11 mouse cellular contexts compared by ENCODE assay signal in the genomic region with DNA sequence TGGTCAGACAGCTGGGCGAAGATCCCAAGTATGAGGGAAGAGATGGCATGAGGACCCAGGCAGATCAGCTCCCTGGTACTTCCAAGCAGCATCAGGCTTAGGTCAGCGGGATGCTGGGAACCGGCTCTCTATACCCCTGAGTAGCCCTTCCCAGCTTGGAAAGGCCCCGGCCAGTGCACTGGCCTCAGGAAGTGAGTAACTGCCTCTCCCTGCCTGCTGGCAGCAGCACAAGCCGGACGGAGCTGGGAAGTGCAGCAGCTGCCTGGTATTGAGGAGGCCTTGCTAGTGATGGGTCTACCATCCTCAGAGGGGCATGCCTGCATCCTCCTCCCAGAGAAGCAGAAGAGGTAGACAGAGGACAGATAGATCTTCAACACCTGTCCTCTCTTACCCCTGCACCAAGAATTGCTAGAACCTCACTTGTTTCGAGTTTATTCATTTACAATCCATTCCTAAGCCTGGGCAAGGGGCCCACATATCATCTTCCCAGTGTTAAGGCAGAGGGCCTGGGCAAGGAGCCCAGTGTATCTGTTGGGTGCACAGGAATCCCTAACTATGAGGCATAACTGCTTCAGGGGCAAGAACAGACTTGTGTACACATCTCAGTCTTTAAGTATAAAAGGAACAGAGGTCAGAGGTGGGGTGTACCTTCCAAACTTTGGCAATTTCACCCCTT. TPM values are rescaled to one million over a fixed set of nuclear protein-coding genes. Genes with fewer than 3 reads are reported as not detected.
DNase-seq lines count a peak whose midpoint lies in the region; ATAC-seq lines count a peak whose summit lies in the region.
"Had no signal": no experiment of that assay in that cellular context is flagged by ENCODE, and none has a peak within 500 bp of the region (broad histone marks: within the 10 kb centered on the region; RNA-seq: fewer than 3 reads in every experiment).

No protein-coding gene starts in this region.

- peak overlapping the region; percentile 86; the same call in 1 of the 2 replicates for H3K27ac ChIP-seq in heart, embryonic 10.5 days
- H3K27ac ChIP-seq in hindbrain, embryonic 10.5 days: no peak overlapping the region
- no peak overlapping the region for H3K27ac ChIP-seq in liver, embryonic 11.5 days (ENCODE audit: low read depth, low read length)
- H3K27ac ChIP-seq: liver, embryonic 13.5 days had no signal

- 53% methylated on average over 7 of the region's 7 CpGs for WGBS in heart, embryonic 10.5 days
- 71% methylated on average over 7 of the region's 7 CpGs for WGBS in hindbrain, embryonic 10.5 days
- WGBS in liver, embryonic 11.5 days: 67% methylated on average over 7 of the region's 7 CpGs

- peak; percentile 39 for DNase-seq in adrenal gland, adult 2 months
- DNase-seq in adrenal gland, postnatal 4 days (ENCODE audit: low spot score in 2 of 2): no peak
- peak; percentile 52 for DNase-seq in MN1 (ENCODE audit: low spot score)
- no peak for DNase-seq in heart, embryonic 10.5 days (ENCODE audit: low spot score)
- peak; percentile 66 to 72 for DNase-seq in kidney, postnatal 36 days
- DNase-seq in testis, postnatal 10 days (ENCODE audit: low spot score): no peak
- DNase-seq in hindbrain, embryonic 10.5 days (ENCODE audit: low spot score): no peak
- no peak for DNase-seq in liver, embryonic 11.5 days (ENCODE audit: low spot score)
- DNase-seq: cerebellum, adult 11-12 months; liver, embryonic 13.5 days had no signal

- H3K36me3 ChIP-seq in heart, embryonic 10.5 days: no peaks in the 10 kb centered on the region
- no peaks in the 10 kb centered on the region for H3K36me3 ChIP-seq in hindbrain, embryonic 10.5 days
- H3K36me3 ChIP-seq in liver, embryonic 11.5 days (ENCODE audit: control insufficient read depth, insufficient read depth, low read length): no peaks in the 10 kb centered on the region
- H3K36me3 ChIP-seq: liver, embryonic 13.5 days had no signal

- H3K9ac ChIP-seq in liver, embryonic 11.5 days (ENCODE audit: low read depth, low read length): no peak overlapping the region
- H3K9ac ChIP-seq: liver, embryonic 13.5 days had no signal

- peaks cover 20% of the 10 kb centered on the region for H3K27me3 ChIP-seq in heart, embryonic 10.5 days (ENCODE audit: insufficient read depth, poor library complexity, severe bottlenecking)
- H3K27me3 ChIP-seq in hindbrain, embryonic 10.5 days (ENCODE audit: insufficient read depth, poor library complexity, severe bottlenecking): peaks cover 21% of the 10 kb centered on the region
- H3K27me3 ChIP-seq in liver, embryonic 11.5 days (replicated peaks; ENCODE audit: control insufficient read depth, insufficient read depth, low read length): peaks cover 17% of the 10 kb centered on the region

- peaks cover 58% of the 10 kb centered on the region for H3K4me1 ChIP-seq in heart, embryonic 10.5 days
- peaks cover 40% of the 10 kb centered on the region for H3K4me1 ChIP-seq in hindbrain, embryonic 10.5 days (replicated peaks)
- no peaks in the 10 kb centered on the region; the same call in 1 of the 2 replicates for H3K4me1 ChIP-seq in liver, embryonic 11.5 days (replicated peaks; ENCODE audit: control insufficient read depth, insufficient read depth, low read length)

- no peak overlapping the region for H3K4me3 ChIP-seq in heart, embryonic 10.5 days
- no peak overlapping the region for H3K4me3 ChIP-seq in hindbrain, embryonic 10.5 days
- no peak overlapping the region for H3K4me3 ChIP-seq in liver, embryonic 11.5 days (ENCODE audit: low read depth, low read length)
- H3K4me3 ChIP-seq: liver, embryonic 13.5 days; myocyte had no signal

- ATAC-seq in liver, embryonic 11.5 days (replicated peaks; ENCODE audit: low FRiP score): no peak

- no peaks in the 10 kb centered on the region for H3K9me3 ChIP-seq in heart, embryonic 10.5 days
- H3K9me3 ChIP-seq in hindbrain, embryonic 10.5 days: no peaks in the 10 kb centered on the region
- H3K9me3 ChIP-seq in liver, embryonic 11.5 days (ENCODE audit: control insufficient read depth, low read length): no peaks in the 10 kb centered on the region
- H3K9me3 ChIP-seq: liver, embryonic 13.5 days had no signal

- no peak overlapping the region for H3K4me2 ChIP-seq in liver, embryonic 11.5 days
- H3K4me2 ChIP-seq: liver, embryonic 13.5 days had no signal

RNA-seq across cellular contexts. Expression of a gene that starts 5.6 kb away (rescaled TPM):
- 10 to 100 TPM; 12.3 to 12.4 TPM for total RNA-seq in adrenal gland, adult 2 months (2021)
- 4.1 and 6.4 TPM in 2 replicates for polyA plus RNA-seq in adrenal gland, adult 2 months (2012; rRNA removed)
- total RNA-seq in adrenal gland, postnatal 4 days (2021): 10 to 100 TPM in 1 of 2 experiments, 1 to 10 TPM in 1; 9.6 to 10.7 TPM
- polyA plus RNA-seq in heart, embryonic 10.5 days (2016; fragmentation: Nextera tagmentation; extraction: Ambion mirVana): 1.4 and 2.4 TPM in 2 replicates
- polyA plus RNA-seq in hindbrain, embryonic 10.5 days (2016; fragmentation: Nextera tagmentation; extraction: Ambion mirVana): 0.61 and 0.64 TPM in 2 replicates
- not detected in 2 replicates for polyA plus RNA-seq in liver, embryonic 11.5 days (2014; fragmentation: Nextera tagmentation; extraction: Ambion mirVana)
- polyA plus RNA-seq: liver, embryonic 13.5 days had no signal

RNA-seq across cellular contexts. Expression of a gene that starts 45.5 kb away (rescaled TPM):
- not detected for total RNA-seq in adrenal gland, adult 2 months (2021)
- 0.24 and 0.36 TPM in 2 replicates for polyA plus RNA-seq in adrenal gland, adult 2 months (2012; rRNA removed)
- total RNA-seq in adrenal gland, postnatal 4 days (2021): not detected
- 0.22 TPM in 1 of 2 replicates, not detected in the other for polyA plus RNA-seq in heart, embryonic 10.5 days (2016; fragmentation: Nextera tagmentation; extraction: Ambion mirVana)
- polyA plus RNA-seq in hindbrain, embryonic 10.5 days (2016; fragmentation: Nextera tagmentation; extraction: Ambion mirVana): 0.12 TPM in 2 replicates
- polyA plus RNA-seq in liver, embryonic 11.5 days (2014; fragmentation: Nextera tagmentation; extraction: Ambion mirVana): 0.31 and 0.37 TPM in 2 replicates

Comparison
In these comparisons a context has a peak if more than half of its experiments do, and no peak if none do; other contexts are left out.
1. DNase-seq: peak in adrenal gland, adult 2 months (single experiment), MN1 (single experiment) and kidney, postnatal 36 days (2 of 2); none in adrenal gland, postnatal 4 days (0 of 2), heart, embryonic 10.5 days (single experiment), testis, postnatal 10 days (single experiment), hindbrain, embryonic 10.5 days (single experiment) and liver, embryonic 11.5 days (single experiment).